Mouse (Mus musculus) bone marrow macrophage, adult 2 months (primary cell): ENCODE data around the gene Fam184b.

ENCODE experiments used
- CTCF ChIP-seq: IDR thresholded peaks from 2 replicates; pipeline ENCODE4 v1.5.1; 2012; ENCODE audit warnings: low read depth, mild to moderate bottlenecking, low read length, moderate library complexity
- POLR2A ChIP-seq: IDR thresholded peaks from 2 replicates; pipeline ENCODE4 v1.6.1; 2012; ENCODE audit warnings: mild to moderate bottlenecking, low read depth, low read length, borderline replicate concordance

DNA sequence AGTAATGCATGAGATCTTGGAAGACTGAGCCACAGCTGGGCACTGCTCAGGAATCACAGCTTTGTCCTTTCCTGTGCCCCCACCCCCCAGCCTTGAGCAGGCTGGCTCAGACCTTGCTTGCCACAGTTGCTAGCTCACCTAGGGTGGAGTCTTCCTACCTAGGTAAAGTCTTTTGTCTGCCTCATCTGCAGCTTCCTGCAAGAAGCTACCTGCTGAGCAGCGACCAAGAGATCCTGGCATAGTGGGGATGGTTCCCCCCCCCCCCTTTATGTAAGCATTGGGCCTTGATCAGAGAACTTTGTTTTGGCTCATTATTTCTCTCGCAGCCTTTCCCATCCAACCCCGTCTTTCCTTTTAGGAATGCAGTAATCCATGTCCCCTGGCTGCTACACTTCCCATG is 17.9 kb downstream of the Fam184b start:
- TF ChIP-seq POLR2A = no peak
- TF ChIP-seq CTCF = no peak
